Mouse (Mus musculus): ENCODE results near the gene Plekha6. TPM values are rescaled to one million over a fixed set of nuclear protein-coding genes. Genes with fewer than 3 reads are reported as not detected.

The Plekha6 gene
- polyA plus RNA-seq, 1 experiment from 2014 or later: 10.6 TPM

- Histone ChIP-seq H3K9me3 (no peaks in the 10 kb centered on the region), H3K4me3 (no peak overlapping the region), H3K9ac (no peak overlapping the region), H3K4me1 (peaks cover 21% of the 10 kb centered on the region), H3K27ac (replicated peaks) (no peak overlapping the region), H3K36me3 (peaks cover 80% of the 10 kb centered on the region), H3K27me3 (replicated peaks) (no peaks in the 10 kb centered on the region), H3K4me2 (no peak overlapping the region)
- ATAC-seq (ENCODE audit: extremely low read depth, insufficient number of reproducible peaks, low FRiP score, low TSS enrichment): no peak
- 89% methylated on average over 6 of the region's 6 CpGs for WGBS
Observed at GRCm38 (mm10) chr1:133262628-133263027, 98.6 kb downstream of the Plekha6 start.

- no peak overlapping the region for H3K9ac ChIP-seq
- no peak for ATAC-seq (ENCODE audit: extremely low read depth, insufficient number of reproducible peaks, low FRiP score, low TSS enrichment)
- H3K27me3 ChIP-seq (replicated peaks): no peaks in the 10 kb centered on the region
- peaks cover 21% of the 10 kb centered on the region for H3K4me1 ChIP-seq
- H3K36me3 ChIP-seq: peaks cover 82% of the 10 kb centered on the region
- H3K9me3 ChIP-seq: no peaks in the 10 kb centered on the region
- no peak overlapping the region for H3K27ac ChIP-seq (replicated peaks)
- H3K4me2 ChIP-seq: no peak overlapping the region
- no peak overlapping the region for H3K4me3 ChIP-seq
- WGBS: 83% methylated on average over 7 of the region's 7 CpGs
Observed at GRCm38 (mm10) chr1:133263134-133263533, 99.1 kb downstream of the Plekha6 start.

- H3K36me3 ChIP-seq: peaks cover 78% of the 10 kb centered on the region
- 65% methylated on average over 12 of the region's 12 CpGs for WGBS
Observed at GRCm38 (mm10) chr1:133264367-133264766, 100.4 kb downstream of the Plekha6 start.

DNA sequence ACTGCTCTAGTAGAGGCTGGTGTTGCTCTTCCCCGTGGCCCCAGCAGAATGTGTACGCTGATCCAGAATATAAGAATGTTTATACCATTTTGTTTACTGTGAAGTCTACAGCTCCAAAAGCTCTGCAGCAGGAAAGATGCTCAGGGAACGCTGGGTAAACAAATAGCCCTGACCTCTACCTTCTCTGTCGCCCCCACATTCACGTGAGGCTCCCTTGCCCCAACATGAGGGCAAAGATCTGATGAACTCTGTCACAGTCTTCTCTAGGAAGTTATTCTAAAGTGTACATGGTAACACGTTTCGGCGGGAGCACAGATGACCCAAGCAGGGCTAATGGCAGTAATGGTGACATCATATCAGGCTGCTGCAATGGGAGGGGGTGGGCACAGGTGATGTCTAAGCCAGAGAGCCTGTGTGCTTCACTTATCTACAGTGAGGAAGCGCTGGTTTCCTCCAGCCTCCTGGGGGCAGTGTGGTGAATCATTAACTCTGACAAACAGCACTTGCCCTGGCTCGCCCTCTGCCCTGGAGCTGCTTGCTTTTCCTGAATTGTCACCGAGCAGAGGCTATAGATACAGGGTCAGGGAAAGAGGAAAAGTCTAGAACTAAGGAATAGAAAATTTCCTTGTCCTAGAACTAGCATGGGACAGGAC lies 101.2 kb downstream of the Plekha6 start:
- no peak overlapping the region for H3K4me2 ChIP-seq

More at GRCm38 (mm10) chr1:133264367-133264766, 100.4 kb downstream of the Plekha6 start:
- Histone ChIP-seq H3K4me3 (no peak overlapping the region), H3K4me1 (peaks cover 25% of the 10 kb centered on the region), H3K27me3 (replicated peaks) (no peaks in the 10 kb centered on the region), H3K9me3 (no peaks in the 10 kb centered on the region), H3K27ac (replicated peaks) (no peak overlapping the region), H3K4me2 (no peak overlapping the region), H3K9ac (no peak overlapping the region)
- ATAC-seq (ENCODE audit: extremely low read depth, insufficient number of reproducible peaks, low FRiP score, low TSS enrichment): no peak

DNA sequence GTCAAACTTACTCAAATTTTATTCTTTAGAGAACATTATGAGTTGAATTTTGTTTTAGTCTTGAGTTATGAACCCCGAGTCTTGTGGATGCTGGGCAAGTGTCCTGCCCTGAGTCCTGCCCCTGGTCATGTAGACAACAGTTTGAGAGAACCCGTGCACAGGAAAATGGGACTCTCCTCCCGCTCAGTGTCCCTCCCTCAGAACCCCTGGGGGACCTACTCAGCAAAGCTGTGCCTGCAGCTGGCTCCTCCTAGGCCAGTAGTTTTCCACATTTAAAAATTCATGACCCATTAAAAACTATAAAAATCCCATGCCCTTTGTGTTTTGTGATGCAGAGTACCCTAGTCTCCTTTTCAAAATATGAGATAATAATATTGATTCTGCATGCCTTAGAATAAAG lies 103.1 kb downstream of the Plekha6 start:
- WGBS: 66% methylated on average over 3 of the region's 3 CpGs
- peaks cover 74% of the 10 kb centered on the region for H3K36me3 ChIP-seq
- no peak overlapping the region for H3K4me2 ChIP-seq
- no peak overlapping the region for H3K9ac ChIP-seq
- no peak overlapping the region for H3K4me3 ChIP-seq
- no peak overlapping the region for H3K27ac ChIP-seq (replicated peaks)
- no peak for ATAC-seq (ENCODE audit: extremely low read depth, insufficient number of reproducible peaks, low FRiP score, low TSS enrichment)
- no peaks in the 10 kb centered on the region for H3K27me3 ChIP-seq (replicated peaks)
- H3K9me3 ChIP-seq: no peaks in the 10 kb centered on the region
- H3K4me1 ChIP-seq: peaks cover 38% of the 10 kb centered on the region

More for the DNA sequence above, 101.2 kb downstream of the Plekha6 start:
- H3K9ac ChIP-seq: no peak overlapping the region
- ATAC-seq (ENCODE audit: extremely low read depth, insufficient number of reproducible peaks, low FRiP score, low TSS enrichment): no peak
- no peaks in the 10 kb centered on the region for H3K27me3 ChIP-seq (replicated peaks)
- H3K9me3 ChIP-seq: no peaks in the 10 kb centered on the region
- peaks cover 76% of the 10 kb centered on the region for H3K36me3 ChIP-seq
- no peak overlapping the region for H3K27ac ChIP-seq (replicated peaks)
- H3K4me3 ChIP-seq: no peak overlapping the region
- WGBS: 58% methylated on average over 11 of the region's 11 CpGs
- H3K4me1 ChIP-seq: peaks cover 33% of the 10 kb centered on the region

- 26% methylated on average over 10 of the region's 10 CpGs for WGBS
- Histone ChIP-seq H3K36me3 (peaks cover 74% of the 10 kb centered on the region), H3K27ac (replicated peaks) (peak overlapping the region; percentile 33)
Observed at GRCm38 (mm10) chr1:133267813-133268492, 103.9 kb downstream of the Plekha6 start.

DNA sequence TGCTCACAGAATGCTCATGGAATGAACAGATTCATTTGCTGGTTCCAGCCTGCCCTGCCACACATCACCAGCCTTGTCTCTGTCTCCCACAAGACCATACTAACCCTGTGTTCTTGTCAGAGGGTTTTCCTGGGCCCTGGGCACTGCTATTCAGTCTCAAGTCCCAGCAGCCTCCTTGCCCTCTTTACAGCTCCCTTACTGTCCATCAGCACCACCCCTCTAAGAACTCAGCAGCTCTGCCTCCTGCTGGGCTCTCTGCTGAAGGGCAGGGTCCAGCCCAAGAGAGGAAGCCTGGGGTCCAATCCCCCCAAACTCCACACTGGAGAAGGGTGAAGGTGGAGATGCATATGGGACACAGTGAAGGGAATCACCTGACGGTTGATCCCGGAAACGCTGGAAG lies 104.5 kb downstream of the Plekha6 start:
- WGBS: 71% methylated on average over 3 of the region's 3 CpGs
- Histone ChIP-seq H3K36me3 (peaks cover 74% of the 10 kb centered on the region), H3K9me3 (no peaks in the 10 kb centered on the region), H3K27ac (replicated peaks) (0 out of 2 replicates have a peak overlapping the region, but pooled peaks have one; percentile 33), H3K4me2 (no peak overlapping the region), H3K9ac (peak overlapping the region; percentile 55; the same call in 1 of the 2 replicates), H3K4me3 (no peak overlapping the region), H3K4me1 (peaks cover 38% of the 10 kb centered on the region), H3K27me3 (replicated peaks) (no peaks in the 10 kb centered on the region)
- no peak for ATAC-seq (ENCODE audit: extremely low read depth, insufficient number of reproducible peaks, low FRiP score, low TSS enrichment)

More at GRCm38 (mm10) chr1:133267813-133268492, 103.9 kb downstream of the Plekha6 start:
- H3K9ac ChIP-seq: peak overlapping the region; percentile 55
- peaks cover 38% of the 10 kb centered on the region for H3K4me1 ChIP-seq
- no peaks in the 10 kb centered on the region for H3K9me3 ChIP-seq
- no peaks in the 10 kb centered on the region for H3K27me3 ChIP-seq (replicated peaks)
- no peak for ATAC-seq (ENCODE audit: extremely low read depth, insufficient number of reproducible peaks, low FRiP score, low TSS enrichment)
- H3K4me2 ChIP-seq: no peak overlapping the region
- no peak overlapping the region for H3K4me3 ChIP-seq

DNA sequence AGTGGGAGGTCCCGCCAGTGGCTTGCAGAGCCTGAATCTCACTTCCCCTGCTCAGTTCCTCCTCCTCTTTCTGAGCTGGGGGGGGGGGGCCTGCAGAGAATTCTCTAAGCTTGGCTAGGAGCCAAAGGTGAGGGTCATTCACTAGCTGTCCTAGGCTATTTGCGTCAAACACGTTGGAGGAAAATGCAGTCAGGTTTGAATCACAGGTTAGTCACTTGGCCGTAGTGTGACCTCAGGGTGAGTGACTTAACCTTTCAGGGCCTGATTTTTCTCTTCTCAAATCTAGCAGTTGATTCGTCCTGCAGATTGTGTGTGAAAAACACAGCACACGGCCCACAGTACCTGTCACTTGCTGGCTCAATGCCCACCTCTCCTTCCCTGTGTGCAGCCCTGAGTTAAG lies 106.3 kb downstream of the Plekha6 start:
- Histone ChIP-seq H3K9ac (no peak overlapping the region), H3K27me3 (replicated peaks) (no peaks in the 10 kb centered on the region), H3K4me1 (peaks cover 34% of the 10 kb centered on the region), H3K27ac (replicated peaks) (peak overlapping the region; percentile 48; the same call in 1 of the 2 replicates), H3K36me3 (peaks cover 73% of the 10 kb centered on the region), H3K4me2 (no peak overlapping the region), H3K9me3 (no peaks in the 10 kb centered on the region), H3K4me3 (no peak overlapping the region)
- 28% methylated on average over 6 of the region's 6 CpGs for WGBS
- no peak for ATAC-seq (ENCODE audit: extremely low read depth, insufficient number of reproducible peaks, low FRiP score, low TSS enrichment)

GRCm38 (mm10) chr1:133274163-133274562 lies 110.2 kb downstream of the Plekha6 start:
- H3K9ac ChIP-seq: no peak overlapping the region
- 90% methylated on average over 19 of the region's 19 CpGs for WGBS
- no peak overlapping the region for H3K4me3 ChIP-seq
- peaks cover 65% of the 10 kb centered on the region for H3K36me3 ChIP-seq
- H3K4me1 ChIP-seq: peaks cover 26% of the 10 kb centered on the region
- H3K9me3 ChIP-seq: no peaks in the 10 kb centered on the region
- H3K4me2 ChIP-seq: no peak overlapping the region
- no peak overlapping the region for H3K27ac ChIP-seq (replicated peaks)
- H3K27me3 ChIP-seq (replicated peaks): no peaks in the 10 kb centered on the region
- ATAC-seq (ENCODE audit: extremely low read depth, insufficient number of reproducible peaks, low FRiP score, low TSS enrichment): no peak

DNA sequence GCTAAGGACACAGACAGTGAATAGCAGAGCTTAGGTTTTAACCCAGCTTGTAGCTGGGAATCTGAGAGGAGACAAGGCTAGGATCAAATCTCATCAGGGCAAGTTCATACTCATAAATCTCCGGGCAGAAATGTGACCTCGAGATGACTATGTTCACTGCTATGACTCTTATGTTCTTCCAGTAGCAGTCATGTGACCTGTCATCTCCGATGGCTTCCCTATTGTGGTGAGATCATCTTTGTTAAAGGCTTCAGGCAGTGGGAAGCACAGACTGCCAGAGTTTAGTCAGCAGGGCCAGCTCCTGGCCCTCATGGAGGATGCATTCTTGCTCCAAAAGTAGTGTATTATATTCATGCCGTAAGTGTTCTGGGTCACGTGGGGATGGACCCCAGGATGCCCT lies 113.0 kb downstream of the Plekha6 start:
- Histone ChIP-seq H3K27ac (replicated peaks) (no peak overlapping the region), H3K36me3 (peaks cover 47% of the 10 kb centered on the region)

DNA sequence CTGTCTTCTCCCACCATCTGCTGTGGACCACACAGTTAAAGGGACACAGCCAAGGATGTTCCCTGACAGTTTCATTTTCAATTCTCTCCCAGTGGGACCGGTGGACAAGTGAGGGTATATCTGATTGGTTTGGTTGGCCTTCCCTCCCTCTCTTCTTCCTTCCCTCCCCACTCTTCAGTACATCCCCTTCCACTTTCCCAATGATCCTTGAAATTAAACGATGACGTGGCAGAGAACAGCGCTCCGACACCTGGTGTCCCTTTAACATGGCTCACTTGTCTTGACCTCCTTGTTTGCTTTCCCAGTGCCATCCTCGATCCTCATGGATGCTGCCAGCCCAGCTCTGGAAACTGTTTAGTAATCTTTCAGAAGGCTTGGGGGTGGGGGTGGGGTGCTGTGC lies 114.5 kb downstream of the Plekha6 start:
- Histone ChIP-seq H3K4me3 (no peak overlapping the region), H3K36me3 (peaks cover 31% of the 10 kb centered on the region), H3K27ac (replicated peaks) (no peak overlapping the region), H3K27me3 (replicated peaks) (no peaks in the 10 kb centered on the region), H3K4me2 (no peak overlapping the region), H3K9me3 (no peaks in the 10 kb centered on the region), H3K4me1 (peaks cover 45% of the 10 kb centered on the region), H3K9ac (no peak overlapping the region)
- WGBS: 74% methylated on average over 6 of the region's 6 CpGs
- no peak for ATAC-seq (ENCODE audit: extremely low read depth, insufficient number of reproducible peaks, low FRiP score, low TSS enrichment)

More for the DNA sequence above, 113.0 kb downstream of the Plekha6 start:
- ATAC-seq (ENCODE audit: extremely low read depth, insufficient number of reproducible peaks, low FRiP score, low TSS enrichment): no peak
- Histone ChIP-seq H3K9ac (no peak overlapping the region), H3K4me2 (no peak overlapping the region), H3K4me3 (no peak overlapping the region), H3K4me1 (peaks cover 29% of the 10 kb centered on the region), H3K27me3 (replicated peaks) (no peaks in the 10 kb centered on the region), H3K9me3 (no peaks in the 10 kb centered on the region)
- WGBS: 60% methylated on average over 5 of the region's 5 CpGs

Data from heart, embryonic 13.5 days (tissue).